Mouse (Mus musculus) CH12.LX (cell line): ENCODE measurements at regions not wholly inside any gene's neighbourhood (a gene's known extent, or its start where the extent isn't known, plus 50 kb on each side); places are given as distances from the start of the nearest gene placed in this dataset.

Experiments used
- DNase-seq: peaks from one replicate; pipeline ENCODE4 v3.0.0-alpha.2; 2013; ENCODE audit errors: extremely low read depth
- H3K27ac ChIP-seq: 2 replicates; pipeline ENCODE4 v1.5.1; 2012; ENCODE audit warnings: low read depth, mild to moderate bottlenecking, control low read depth, moderate library complexity; ENCODE audit not compliant: insufficient read depth
- H3K27me3 ChIP-seq: replicated peaks from 2 replicates; pipeline ENCODE3; 2012; ENCODE audit warnings: inconsistent platforms
- H3K36me3 ChIP-seq, 2 experiments: replicated peaks in 1 of 2; 2 replicates each; pipeline versions ENCODE3 to v1.6.1; 2012; ENCODE audit warnings: inconsistent platforms in 1 of 2, low read length in 1 of 2, mild to moderate bottlenecking in 1 of 2, mixed read lengths in 1 of 2, moderate library complexity in 1 of 2; ENCODE audit not compliant: control insufficient read depth in 1 of 2, insufficient read depth in 1 of 2
- H3K4me1 ChIP-seq, 2 experiments: 2 replicates each; pipeline ENCODE4 v1.6.1; 2012; ENCODE audit warnings: inconsistent platforms in 1 of 2, moderate library complexity in 1 of 2; ENCODE audit not compliant: insufficient read depth in 2 of 2, control insufficient read depth in 1 of 2
- H3K4me2 ChIP-seq: 2 replicates; pipeline ENCODE4 v1.6.1; 2012; ENCODE audit warnings: low read depth, mild to moderate bottlenecking, control low read depth; ENCODE audit not compliant: poor library complexity, insufficient read depth, severe bottlenecking
- H3K4me3 ChIP-seq, 3 experiments: fragments of 150-350 bp in 1 of 3; sonication (generic) in 1 of 3; replicated peaks in 1 of 3; 2 replicates each; pipeline versions ENCODE3 to v1.5.1; 2011 to 2012; ENCODE audit warnings: low read depth in 2 of 3, low read length in 2 of 3, mild to moderate bottlenecking in 2 of 3, moderate library complexity in 2 of 3, control low read depth in 1 of 3, improper control_type of control experiment in 1 of 3, inconsistent platforms in 1 of 3, mixed read lengths in 1 of 3; ENCODE audit not compliant: poor library complexity in 1 of 3
- H3K79me2 ChIP-seq: replicated peaks from 2 replicates; pipeline ENCODE4 v1.6.1; 2012; ENCODE audit warnings: mild to moderate bottlenecking, moderate library complexity; ENCODE audit not compliant: control insufficient read depth, poor library complexity, insufficient read depth, severe bottlenecking; ENCODE audit errors: extremely low read depth
- H3K9ac ChIP-seq: 2 replicates; pipeline ENCODE4 v1.6.1; 2012; ENCODE audit warnings: low read depth, mild to moderate bottlenecking, control low read depth, moderate library complexity; ENCODE audit not compliant: insufficient read depth
- H3K9me3 ChIP-seq: replicated peaks from 2 replicates; pipeline ENCODE3; 2012; ENCODE audit warnings: low read length, inconsistent platforms, mixed read lengths
- BHLHE40 ChIP-seq: IDR thresholded peaks from 2 replicates; pipeline ENCODE4 v1.6.1; 2011; ENCODE audit warnings: mild to moderate bottlenecking, low read depth, low read length, improper control_type of control experiment
- CHD1 ChIP-seq: IDR thresholded peaks from 2 replicates; pipeline ENCODE4 v1.6.1; 2012; ENCODE audit warnings: low read depth, low read length, improper control_type of control experiment, inconsistent platforms
- CHD2 ChIP-seq: IDR thresholded peaks from 2 replicates; pipeline ENCODE4 v1.6.1; 2011; ENCODE audit warnings: low read length, improper control_type of control experiment
- CTCF ChIP-seq, 2 experiments: IDR thresholded peaks in 1 of 2; conservative IDR thresholded peaks in 1 of 2; 2 replicates each; pipeline ENCODE4 v1.5.1; 2011 to 2012; ENCODE audit warnings: low read depth in 2 of 2, low read length in 2 of 2, improper control_type of control experiment in 1 of 2, inconsistent platforms in 1 of 2, mild to moderate bottlenecking in 1 of 2, moderate library complexity in 1 of 2
- ELF1 ChIP-seq: IDR thresholded peaks from 2 replicates; pipeline ENCODE4 v1.6.1; 2014; ENCODE audit warnings: low read depth, mild to moderate bottlenecking, inconsistent platforms, low read length, improper control_type of control experiment
- EP300 ChIP-seq: IDR thresholded peaks from 2 replicates; pipeline ENCODE4 v1.6.1; 2011; ENCODE audit warnings: low read length, improper control_type of control experiment
- JUND ChIP-seq: conservative IDR thresholded peaks from 2 replicates; pipeline ENCODE4 v1.6.1; 2011; ENCODE audit warnings: low read depth, low read length, improper control_type of control experiment
- MAFK ChIP-seq: IDR thresholded peaks from 2 replicates; pipeline ENCODE4 v1.6.1; 2011; ENCODE audit warnings: low read length, improper control_type of control experiment; ENCODE audit not compliant: insufficient replicate concordance
- MAX ChIP-seq: IDR thresholded peaks from 2 replicates; pipeline ENCODE4 v1.6.1; 2011; ENCODE audit warnings: low read length, improper control_type of control experiment
- PAX5 ChIP-seq: IDR thresholded peaks from 2 replicates; pipeline ENCODE4 v1.6.1; 2012; ENCODE audit warnings: low read length, inconsistent platforms, mixed read lengths
- SIN3A ChIP-seq: IDR thresholded peaks from 2 replicates; pipeline ENCODE4 v1.6.1; 2012; ENCODE audit warnings: low read length, improper control_type of control experiment, inconsistent platforms
- SMC3 ChIP-seq: IDR thresholded peaks from 2 replicates; pipeline ENCODE4 v1.6.1; 2011; ENCODE audit warnings: low read depth, low read length, improper control_type of control experiment
- TBP ChIP-seq: conservative IDR thresholded peaks from 2 replicates; pipeline ENCODE4 v1.6.1; 2011; ENCODE audit warnings: low read depth, low read length, improper control_type of control experiment
- TCF12 ChIP-seq: IDR thresholded peaks from 2 replicates; pipeline ENCODE4 v1.6.1; 2014; ENCODE audit warnings: low read depth, mild to moderate bottlenecking, inconsistent platforms, low read length, improper control_type of control experiment
- USF1 ChIP-seq: IDR thresholded peaks from 2 replicates; pipeline ENCODE4 v1.6.1; 2014; ENCODE audit warnings: low read depth, mild to moderate bottlenecking, inconsistent platforms, low read length, improper control_type of control experiment
- USF2 ChIP-seq: conservative IDR thresholded peaks from 2 replicates; pipeline ENCODE4 v1.6.1; 2011; ENCODE audit warnings: low read depth, low read length, improper control_type of control experiment
- ZMIZ1 ChIP-seq: IDR thresholded peaks from 2 replicates; pipeline ENCODE4 v1.6.1; 2012; ENCODE audit warnings: low read depth, mild to moderate bottlenecking, inconsistent platforms, low read length, improper control_type of control experiment
- ZNF384 ChIP-seq: IDR thresholded peaks from 2 replicates; pipeline ENCODE4 v1.6.1; 2012; ENCODE audit warnings: low read depth, low read length, improper control_type of control experiment, inconsistent platforms
- dilution Hi-C: fragments of 300-500 bp; cut with MboI; formaldehyde crosslinking; loops from 2 replicates; pipeline ENCODE4 v1.14.3; 2020; ENCODE audit warnings: low sequenced_read_pairs; ENCODE audit not compliant: extremely low pct_unique_long_range_greater_than_20kb, extremely low pct_ligation_motif_present
- in situ Hi-C: fragments of 300-500 bp; cut with MboI; formaldehyde crosslinking; loops from 3 replicates; pipeline ENCODE4 v1.14.3; 2019; ENCODE audit warnings: low sequenced_read_pairs, low pct_ligation_motif_present, low pct_unique_long_range_greater_than_20kb, mixed read lengths

DNA sequence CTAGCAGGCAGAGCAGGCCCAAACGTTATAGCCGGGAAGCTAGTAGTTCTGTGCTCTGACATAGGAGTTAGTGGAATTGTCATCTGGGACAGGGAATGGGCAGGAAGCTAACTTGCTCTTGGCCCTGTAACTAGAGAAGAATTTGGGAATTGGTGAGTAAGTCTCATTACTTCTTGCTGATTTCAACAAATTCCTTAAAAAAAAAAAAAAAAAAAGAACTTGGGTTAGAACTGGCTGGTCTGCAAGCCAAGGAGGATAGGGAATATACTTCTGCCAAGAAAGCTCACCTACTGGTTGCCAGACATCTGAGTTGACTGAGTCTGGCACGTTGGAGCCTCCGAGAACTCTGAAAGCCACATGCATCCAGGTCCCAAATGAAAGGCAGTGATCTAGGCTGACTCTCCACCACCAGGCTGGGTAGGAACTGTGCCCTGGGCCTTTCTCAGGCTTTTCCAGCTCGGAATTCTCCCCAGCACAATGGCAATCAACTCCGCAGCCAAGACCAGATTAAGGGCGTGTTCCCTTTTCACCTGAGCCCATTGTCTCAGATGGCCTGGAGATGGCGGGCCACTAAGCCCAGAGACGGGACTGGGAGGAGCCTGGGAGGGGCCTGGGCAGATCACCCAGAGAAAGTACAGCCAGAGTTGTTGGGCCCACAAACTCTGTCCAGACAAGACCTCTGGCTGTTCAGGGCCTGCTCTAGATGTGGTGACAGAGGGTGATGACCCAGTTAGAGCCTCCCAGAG, 155.9 kb upstream of the Haao start (continued):
- TF ChIP-seq USF1 = no peak
- no peak for TF ChIP-seq ELF1
- TF ChIP-seq JUND = no peak
- TF ChIP-seq, all 38 proteins: peak for 7

DNA sequence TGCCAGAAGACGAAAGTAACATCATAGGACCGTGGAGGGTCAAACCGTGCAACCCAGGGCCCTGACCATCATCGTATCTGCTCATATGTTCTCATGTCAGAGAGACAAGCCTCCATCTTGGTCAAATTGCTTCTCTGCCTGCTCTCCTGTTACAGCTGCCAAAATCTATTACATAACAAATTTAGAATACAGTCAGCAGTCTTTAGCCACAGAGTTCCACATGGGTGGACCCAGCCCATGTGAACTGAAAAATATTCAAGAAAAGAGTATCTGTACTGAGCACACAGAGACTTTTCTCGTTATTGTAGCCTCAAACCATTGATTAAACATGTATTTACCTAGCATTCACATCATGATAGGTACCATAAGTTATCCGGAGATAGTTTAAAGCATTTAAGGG, 155.2 kb upstream of the Haao start:
- in situ Hi-C loops = no loop called here
- Histone ChIP-seq H3K79me2 (no peaks in the 10 kb centered on the region), H3K9me3 (no peaks in the 10 kb centered on the region)
- dilution Hi-C loops = no loop called here
- TF ChIP-seq ZNF384 (no peak), CTCF (conservative IDR thresholded peaks at IDR 0.05 in 1 of 2, IDR thresholded peaks at IDR 0.05 in 1 of 2; ENCODE audit: low read depth in 2 of 2, low read length in 2 of 2) (no peak), EP300 (no peak), USF2 (no peak), BHLHE40 (no peak), SMC3 (no peak), CHD2 (no peak)
- TF ChIP-seq, all 38 proteins: peak for 0
- Histone ChIP-seq H3K4me2 (no peak overlapping the region), H3K36me3 (no peaks in the 10 kb centered on the region), H3K4me1 (peaks cover 14 to 36% of the 10 kb centered on the region in 2 experiments), H3K9ac (no peak overlapping the region), H3K4me3 (no peak overlapping the region), H3K27me3 (no peaks in the 10 kb centered on the region), H3K27ac (no peak overlapping the region)
- DNase-seq = no peak

DNA sequence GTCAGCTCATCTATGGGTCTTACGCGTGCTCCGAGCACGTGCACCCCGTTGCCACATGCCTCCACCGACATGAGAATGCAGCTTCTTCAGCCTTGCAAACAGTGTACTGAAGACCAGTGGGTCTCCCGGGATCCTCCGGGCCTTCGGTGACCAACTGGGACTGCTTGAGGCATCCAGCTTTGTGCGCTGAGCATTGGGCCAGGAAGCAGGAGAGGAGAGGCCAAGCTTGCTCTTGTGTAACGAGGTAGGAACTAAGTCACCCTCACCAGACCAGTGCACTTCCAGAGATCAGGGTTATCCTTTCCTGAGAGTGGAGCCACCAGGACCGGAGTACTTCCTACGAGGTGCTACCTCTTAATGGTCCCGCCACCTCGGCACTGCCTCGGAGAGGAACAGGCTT, 154.6 kb upstream of the Haao start:
- Histone ChIP-seq H3K9ac (no peak overlapping the region), H3K27me3 (no peaks in the 10 kb centered on the region), H3K79me2 (no peaks in the 10 kb centered on the region), H3K4me1 (peaks cover 14 to 38% of the 10 kb centered on the region in 2 experiments), H3K4me2 (no peak overlapping the region), H3K36me3 (no peaks in the 10 kb centered on the region), H3K9me3 (no peaks in the 10 kb centered on the region), H3K4me3 (no peak overlapping the region), H3K27ac (no peak overlapping the region)
- TF ChIP-seq TCF12 (no peak), TBP (no peak), SIN3A (no peak), EP300 (no peak), MAFK (no peak), ZMIZ1 (no peak), MAX (no peak), JUND (no peak), CHD1 (no peak), PAX5 (no peak), USF1 (no peak), CHD2 (no peak)
- no peak for DNase-seq
- in situ Hi-C loops (no loop called here), dilution Hi-C loops (no loop called here)
